Mouse (Mus musculus): Measurements from ENCODE around the gene Tgfbr3.
"Not testable (repeated sequence)": the region's sequence is repeated elsewhere in the genome, so short reads cannot be mapped to it uniquely, and the experiment has no call there.

Gene Tgfbr3

DNA sequence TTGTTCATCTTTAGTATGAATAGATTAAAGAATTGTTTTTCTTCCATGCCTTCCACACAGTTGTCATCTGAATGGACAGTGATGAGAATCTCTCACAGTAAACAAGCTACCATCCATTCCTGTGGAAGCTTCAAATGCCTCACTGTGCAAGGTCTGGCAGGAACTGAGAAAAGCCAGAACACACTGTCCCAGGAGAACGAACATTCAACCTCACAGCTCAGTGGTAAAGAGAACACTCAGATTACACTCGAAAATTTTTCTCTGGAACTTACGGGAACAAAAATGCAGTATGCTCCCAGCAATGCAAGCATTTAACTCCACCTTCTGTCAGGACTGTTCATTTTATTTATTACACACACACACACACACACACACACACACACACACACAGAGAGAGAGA, 13.2 kb downstream of the Tgfbr3 start:
- no peak for DNase-seq

DNA sequence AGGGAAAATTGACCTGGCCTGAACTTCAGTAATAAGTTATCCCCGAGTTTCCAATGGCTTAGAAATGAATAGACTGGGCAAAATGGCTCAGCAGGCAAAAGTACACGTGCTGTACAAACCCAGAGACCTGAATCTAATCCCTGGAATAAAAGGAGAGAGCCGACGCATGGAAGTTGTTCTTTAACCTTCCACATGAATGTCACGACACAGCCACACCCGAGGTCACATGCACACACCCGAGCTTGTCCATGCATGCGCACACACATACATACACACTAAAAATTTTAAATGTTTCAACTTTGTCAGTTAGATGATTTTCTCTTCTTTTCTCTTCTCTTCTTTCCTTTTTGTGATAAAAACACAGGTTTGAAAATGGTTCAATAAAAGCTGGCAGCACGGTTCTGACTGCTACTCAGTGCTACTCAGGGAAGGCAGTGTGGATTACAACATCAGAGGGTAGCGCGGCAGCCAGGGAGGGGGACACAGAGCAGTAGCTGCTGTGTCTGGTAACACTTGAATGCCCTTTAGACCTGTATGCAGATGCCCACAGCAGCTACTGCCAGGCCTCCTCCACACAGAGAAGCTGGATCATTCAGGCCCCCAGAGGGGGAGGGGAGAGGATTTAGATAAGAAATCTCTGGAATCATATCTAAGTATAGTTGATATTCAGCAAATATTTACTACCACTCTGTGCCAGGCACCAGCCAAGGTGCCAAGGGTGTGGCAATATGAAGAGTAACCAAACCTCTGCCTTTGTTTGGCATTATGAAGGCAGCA, 17.0 kb downstream of the Tgfbr3 start:
- DNase-seq, result no peak

DNA sequence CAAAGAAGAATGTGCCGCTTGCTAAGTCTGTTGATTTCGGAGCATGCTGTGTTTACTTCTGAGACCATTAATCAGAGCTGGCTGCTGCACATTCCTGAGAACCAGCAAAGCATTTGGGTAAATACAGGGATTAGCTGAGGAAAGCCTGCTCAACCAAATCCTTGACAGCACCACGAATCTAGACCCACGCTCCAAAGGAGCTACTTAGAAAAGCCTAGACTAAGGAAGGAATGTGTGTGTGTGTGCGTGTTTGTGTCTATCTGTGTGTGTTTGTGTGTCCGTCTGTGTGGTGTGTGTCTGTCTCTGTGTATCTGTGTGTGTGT, 20.5 kb downstream of the Tgfbr3 start:
- DNase-seq, result no peak

DNA sequence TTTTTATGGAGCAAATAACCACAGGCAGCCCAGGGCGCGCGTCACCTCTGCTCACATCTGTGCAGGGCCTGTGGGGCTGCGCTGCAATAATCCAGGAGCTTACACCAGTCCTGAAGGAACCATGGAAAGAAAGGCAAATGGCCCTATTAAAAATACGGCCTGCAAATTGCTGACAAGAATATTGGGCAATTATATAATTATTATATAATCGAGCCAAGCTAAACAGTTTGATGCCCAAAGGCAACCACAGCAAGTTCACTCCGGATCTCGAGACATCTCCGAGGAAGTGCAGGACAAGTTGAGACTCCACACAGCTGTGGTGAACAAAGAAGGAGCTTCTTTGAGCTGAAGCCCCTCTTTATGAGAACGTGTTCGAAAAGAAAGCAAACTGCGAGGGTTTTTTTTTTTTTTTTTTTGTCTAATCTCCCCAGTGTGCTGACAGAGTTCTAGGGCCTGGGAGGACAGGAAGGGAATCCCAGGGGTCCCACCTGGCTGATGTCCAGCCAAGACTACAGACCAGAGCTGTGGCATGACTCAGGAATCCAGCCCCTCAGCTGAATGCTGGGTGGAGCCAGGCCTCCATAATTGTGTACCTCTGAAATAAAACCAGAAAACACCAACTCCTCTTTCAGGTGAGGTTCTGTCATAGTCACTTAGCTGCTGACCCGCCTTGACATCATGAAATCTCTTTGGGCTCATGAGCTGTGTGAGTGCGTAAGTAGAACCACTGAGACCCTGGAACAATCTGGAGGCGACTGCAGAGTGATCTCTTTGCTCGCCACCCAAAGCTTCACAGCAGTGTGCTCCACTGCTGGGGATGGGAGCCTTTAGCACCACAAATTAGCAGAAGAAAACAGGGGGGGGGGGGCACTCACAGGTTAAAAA, 21.1 kb downstream of the Tgfbr3 start:
- no peak for DNase-seq

DNA sequence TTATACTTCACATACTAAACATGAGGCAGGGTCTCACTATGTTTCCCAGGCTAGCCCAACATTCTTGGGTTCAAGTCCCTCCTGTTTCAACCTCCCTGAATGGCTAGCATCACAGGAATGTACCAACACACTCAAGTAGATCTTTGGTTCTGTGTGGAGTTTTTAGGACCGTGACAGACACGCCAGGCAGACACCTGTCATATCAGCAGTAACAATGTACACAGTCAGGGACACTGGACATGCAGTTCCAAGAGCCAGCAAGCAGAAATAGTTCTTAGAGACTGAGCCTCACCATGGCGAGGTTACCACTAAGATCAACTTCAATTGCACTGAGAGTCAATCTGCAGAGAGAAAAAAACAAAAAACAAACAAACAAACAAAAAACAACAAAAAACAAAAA, 22.9 kb downstream of the Tgfbr3 start:
- no peak for DNase-seq

DNA sequence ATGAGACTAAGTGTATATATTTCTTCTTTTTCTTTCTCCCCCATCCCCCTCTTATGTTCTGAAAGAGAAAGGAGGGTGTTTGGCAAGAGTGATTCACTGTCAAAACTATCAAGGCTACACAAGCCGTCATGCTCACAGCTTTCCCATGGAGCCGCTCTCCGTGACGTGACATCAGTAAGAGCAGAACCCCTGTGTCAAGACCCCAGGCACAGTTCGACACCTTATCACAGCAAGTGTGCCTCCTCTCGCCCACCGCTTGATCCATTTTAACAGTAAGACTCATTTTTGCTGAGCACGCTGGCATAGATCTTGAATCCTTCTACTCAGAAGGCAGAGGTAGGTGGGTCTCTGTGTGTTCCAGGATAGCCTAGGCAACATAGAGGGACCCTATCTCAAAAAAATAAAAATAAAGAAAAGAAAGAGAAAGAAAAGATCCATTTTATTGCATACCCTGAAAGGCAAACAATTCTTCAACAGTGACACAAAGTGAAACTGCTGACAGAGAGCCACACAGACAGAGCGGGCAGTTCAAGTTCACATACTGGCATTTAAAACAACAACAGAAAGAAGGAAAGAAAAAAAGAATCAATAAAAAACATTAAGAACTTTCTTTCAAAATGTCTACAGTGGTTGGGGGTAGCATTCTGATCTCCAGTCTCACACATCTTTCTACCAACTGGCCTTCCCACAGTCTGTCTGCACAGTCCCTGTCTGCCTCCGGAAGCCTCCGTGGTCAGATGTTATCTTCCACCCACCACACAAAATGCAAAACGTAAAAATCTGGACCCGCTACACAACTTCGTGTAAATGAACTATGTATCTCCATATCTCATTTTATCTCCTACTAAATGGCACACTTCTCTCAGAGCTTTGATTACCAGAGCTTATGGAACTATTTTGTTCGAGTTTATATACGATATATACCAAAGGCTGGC, 24.7 kb downstream of the Tgfbr3 start:
- DNase-seq, result no peak

DNA sequence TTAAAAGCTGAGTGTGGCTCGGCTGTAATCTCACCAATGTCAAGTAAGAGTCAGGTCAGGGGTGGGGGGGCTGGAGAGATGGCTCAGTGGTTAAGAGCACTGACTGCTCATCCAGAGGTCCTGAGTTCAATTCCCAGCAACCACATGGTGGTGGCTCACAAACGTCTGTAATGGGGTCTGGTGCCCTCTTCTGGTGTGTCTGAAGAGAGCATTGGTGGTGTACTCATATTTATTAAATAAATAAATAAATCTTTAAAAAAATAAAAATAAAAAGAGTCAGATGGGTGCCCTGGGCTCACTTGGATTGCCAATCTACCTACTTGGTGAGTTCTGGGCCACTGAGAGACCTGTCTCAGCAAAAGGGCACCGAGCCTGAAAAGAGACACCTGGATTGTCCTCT, 25.6 kb downstream of the Tgfbr3 start:
- DNase-seq, result no peak

DNA sequence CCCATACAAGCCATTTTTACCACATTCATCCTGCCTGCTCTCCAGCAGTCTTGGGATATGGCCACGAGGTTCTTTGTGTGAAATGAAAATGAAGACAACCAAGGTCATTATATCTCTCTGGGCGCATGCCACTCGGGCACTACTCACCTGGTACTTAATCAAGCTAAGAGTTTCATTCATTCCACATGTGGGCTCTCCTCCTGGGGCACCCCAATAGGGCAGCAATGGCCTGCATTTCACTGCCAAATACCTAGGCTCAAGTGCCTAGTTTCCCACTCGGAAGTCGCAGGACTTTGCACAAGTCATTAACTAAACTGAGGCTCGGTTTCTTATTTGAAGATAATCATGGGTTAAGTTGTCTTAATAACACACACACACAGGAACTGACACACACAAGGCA, 27.5 kb downstream of the Tgfbr3 start:
- DNase-seq, result no peak

DNA sequence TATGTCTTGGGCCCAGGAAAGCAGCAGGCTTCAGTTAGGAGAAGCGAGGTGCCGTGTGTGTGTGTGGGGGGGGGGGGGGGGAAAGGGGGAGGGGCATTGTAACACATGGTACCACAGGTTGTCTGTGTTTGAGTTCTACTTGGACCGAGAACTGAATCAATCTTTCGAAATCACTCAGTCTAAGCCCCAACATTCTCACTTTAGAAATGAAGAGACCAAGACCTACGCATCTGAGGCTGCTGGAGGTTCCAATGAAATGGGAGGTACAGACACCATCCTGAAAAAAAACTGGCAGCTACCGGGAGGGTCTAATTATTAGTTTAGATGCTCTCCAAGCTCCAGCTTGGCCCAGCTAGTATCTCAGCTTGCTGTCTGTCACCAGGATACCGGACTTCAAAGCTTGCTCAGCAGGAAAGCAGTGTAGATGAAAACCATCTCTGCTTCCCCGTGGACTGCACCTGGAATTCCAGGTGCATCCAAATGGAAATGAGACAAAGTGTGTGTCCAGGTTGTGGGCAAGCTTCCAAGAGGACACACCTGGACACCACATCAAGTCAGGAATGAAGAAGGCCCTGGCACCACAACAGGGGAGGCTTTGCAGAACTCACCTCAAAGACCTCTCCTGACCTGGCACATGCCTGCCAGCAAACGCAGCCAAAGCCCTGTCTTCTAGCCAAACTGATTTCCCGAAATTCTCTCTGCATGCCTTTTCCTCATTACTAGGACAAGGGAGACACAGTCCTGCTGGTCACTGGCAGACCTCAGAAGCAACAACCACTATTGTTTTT, 28.5 kb downstream of the Tgfbr3 start:
- DNase-seq, result no peak

DNA sequence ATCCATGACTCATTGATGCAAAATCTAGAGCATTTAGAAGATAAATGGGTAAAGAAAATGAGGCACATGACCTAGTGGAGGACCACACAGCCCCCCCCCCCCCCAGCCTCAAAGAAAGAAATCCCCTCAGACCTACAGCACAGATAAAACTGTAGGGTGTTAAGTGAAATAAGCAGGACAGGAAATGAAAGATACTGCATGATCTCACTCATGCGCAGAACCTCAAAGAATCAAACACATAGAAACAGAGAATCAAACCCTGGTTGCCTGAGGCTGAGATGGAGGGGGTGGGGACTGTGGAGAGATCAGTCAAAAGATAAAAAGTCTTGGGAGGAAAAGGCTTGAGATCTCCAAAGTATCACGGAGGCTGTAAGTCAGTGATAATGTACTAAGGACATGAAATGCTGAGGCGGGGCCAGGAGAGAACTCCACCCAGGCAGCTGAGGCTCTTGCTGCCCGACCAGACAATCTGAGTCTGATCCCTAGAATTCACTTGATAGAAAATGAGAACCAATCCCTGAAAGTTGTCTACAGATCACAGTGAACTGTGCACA, 29.9 kb downstream of the Tgfbr3 start:
- no peak for DNase-seq

DNA sequence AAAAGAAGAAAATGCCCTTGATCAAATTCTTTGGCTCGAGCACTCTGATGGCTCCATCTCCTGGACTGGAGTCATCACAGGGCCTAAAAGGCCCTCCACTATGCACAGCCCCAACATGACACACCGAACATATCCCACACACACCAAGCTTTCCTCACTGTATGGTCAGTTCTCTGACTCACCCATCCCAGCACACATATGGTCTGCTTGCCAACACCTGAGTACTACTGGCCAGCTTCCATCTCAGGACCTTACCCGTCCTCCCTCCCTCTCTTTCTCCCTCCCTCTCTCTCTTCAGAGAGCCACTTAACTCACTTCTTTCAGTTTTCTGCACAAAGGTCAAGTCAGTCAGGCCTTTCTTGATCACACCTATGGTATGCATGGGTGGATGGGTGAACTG, 36.0 kb downstream of the Tgfbr3 start:
- DNase-seq, result no peak

DNA sequence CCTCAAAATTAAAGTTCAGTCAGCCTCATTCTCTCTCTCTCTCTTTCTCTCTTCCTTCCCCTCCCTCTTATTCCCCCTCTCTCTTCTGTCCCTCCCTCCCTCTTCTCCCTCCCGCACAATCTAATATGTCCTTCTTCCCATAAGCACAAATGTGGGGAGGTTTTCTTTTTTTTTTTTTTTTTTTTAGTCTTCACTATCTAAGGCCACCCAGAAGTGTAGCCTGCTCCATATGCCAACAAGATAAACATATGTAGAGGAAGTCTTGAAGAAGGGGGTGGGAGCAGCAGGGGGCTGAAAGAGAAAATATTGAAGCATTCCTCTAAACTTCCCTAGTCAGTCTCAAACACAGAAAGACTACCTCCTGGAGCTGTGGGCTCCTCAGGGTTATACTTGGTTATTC, 37.0 kb downstream of the Tgfbr3 start:
- no peak for DNase-seq

DNA sequence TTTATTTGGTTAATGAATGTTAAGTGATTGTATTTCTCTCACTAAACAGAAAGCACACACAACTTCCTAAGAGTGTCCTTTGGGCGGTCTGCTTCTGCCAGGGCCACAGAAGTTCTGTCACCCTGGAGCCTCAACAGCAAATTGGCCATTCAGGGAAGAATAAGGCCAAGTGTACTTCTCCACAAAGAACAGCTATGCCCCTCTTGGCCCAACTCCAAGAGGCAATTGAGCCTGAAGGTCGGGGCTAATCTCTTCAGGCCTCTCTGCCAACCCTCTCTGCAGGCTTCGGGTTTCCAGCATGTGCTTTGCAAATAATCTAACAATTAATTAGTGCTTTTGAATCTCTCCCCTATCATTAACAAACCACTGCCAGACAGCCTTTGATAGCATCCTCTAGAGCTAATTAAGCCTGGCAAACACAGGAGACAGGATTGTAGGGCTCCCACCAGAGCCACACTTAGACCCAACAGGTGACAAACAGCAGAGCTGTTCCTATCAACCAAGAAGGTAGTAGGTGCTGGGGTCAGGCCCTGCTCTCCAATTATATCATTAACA, 37.6 kb downstream of the Tgfbr3 start:
- peak; percentile 54 for DNase-seq

DNA sequence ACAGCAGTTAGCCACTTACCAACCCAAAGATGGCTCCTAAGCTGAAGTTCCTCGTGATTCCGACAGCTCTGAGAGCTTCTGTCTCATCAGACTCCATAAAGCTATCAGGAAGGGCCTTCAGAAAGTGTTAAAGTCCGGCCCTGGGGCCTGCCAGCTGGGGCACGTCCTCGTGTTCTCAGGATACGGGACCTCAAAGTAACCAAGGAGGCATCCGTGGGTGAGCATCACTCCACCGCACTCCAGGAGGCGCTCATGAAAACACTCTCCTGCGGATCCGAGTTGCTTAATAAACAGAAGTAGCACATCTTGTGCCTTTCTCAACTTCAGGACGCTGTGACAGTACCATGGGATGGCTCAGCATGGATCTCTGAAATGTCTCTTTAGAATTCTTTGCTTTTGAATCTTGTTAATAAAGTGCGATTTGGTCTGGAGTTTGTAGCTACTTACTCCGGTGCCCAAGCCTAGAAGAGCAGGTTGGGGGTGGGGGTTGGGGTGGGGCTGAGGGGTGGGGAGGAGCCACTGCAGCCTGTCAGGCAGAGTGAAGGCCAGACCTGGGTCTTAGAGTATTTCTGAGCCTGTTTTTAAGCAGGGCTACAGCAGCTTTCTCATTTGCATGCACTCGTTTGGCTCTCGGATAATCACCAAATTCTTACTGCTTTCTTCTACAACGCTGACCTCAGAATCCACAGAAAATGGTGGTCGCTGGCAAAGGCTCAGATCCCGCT, 38.7 kb downstream of the Tgfbr3 start:
- DNase-seq, result no peak

DNA sequence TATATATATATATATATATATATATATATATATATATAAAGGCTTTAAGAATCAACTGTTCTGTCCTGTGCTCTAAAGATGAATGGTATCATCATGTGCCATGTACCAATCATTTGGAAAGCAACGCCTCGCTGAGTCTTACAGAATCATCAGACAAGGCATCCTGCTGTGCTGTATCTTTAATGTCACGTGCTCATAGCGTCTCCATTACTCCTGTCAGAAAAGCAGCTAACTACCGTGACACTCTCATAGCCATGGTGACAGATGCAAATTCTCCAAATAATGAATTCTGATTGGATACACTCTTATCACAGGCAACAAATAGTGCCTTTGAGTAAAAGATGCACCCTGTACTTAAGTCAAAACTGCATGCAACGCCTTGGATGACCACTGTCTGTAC, 40.7 kb downstream of the Tgfbr3 start:
- DNase-seq, result no peak

DNA sequence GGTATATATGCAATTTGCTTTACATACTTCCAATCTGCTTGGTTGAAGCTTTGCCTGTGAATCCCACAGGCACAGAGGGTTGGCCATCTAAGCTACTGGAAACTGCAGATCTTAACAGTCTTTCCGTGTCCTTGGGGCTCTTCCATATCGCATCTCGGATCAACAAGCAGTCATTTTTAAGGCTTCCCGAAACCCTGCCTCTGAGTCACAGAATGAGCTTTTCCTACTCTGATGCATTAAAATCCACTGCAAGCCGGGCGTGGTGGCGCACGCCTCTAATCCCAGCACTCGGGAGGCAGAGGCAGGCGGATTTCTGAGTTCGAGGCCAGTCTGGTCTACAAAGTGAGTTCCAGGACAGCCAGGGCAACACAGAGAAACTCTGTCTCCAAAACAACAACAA, 41.1 kb downstream of the Tgfbr3 start:
- DNase-seq, result not testable (repeated sequence)

DNA sequence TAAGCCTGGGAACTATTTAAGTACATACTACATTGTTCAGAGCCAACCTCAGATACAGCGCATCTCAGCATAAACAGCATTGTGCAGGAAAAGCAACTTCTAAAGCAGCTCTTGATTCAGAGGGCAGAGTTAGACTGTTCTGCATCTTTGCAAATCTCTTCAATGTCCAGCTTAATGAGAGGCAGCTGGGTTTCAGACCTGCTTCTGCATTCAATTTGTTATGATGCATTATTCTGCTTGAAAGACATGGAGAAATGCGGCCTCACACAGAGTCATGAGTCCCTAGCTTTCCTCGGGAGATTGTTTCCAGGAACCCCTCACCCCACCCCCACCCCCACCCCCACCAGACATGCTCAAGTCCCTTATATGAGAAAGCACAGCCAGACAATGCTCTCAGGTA, 41.6 kb downstream of the Tgfbr3 start:
- DNase-seq, result no peak

DNA sequence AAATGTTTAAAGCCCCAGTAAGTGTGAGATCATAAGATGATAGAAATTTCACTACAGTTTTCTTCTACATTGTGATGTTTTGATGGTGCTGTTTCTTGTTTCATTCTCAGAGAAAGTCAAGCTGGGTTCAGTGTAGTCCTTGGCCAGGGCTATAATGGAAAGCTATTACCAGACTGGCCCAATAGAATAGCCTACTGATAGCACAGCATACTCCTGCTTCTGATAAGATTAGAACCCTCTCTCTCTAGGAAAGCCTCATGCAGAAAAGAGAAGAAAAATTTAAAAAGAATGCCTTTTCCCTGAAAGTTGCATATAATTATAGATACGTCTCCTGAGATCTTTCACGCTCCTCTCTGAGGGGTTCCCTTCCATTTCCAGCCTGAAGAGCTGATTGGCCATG, 46.0 kb downstream of the Tgfbr3 start:
- no peak for DNase-seq

DNA sequence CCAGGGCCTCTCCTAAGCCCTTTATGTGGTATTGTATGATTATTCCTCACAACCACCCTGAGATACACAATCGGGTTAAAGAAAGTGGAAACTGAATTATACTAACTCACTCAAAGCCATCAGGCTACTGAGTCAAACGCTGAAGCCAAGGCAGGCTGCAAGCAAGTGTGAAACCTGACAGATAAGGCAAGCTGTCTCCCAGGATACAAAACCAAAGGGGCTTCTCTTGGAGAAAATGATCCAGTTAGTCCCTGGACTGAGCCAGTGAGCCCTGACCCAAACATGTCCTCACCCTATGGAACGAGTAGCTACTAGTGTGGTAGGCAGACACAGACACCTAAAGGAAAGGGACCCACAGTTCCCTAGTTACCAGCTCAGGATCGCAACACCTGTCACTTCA, 46.4 kb downstream of the Tgfbr3 start:
- DNase-seq, result no peak

DNA sequence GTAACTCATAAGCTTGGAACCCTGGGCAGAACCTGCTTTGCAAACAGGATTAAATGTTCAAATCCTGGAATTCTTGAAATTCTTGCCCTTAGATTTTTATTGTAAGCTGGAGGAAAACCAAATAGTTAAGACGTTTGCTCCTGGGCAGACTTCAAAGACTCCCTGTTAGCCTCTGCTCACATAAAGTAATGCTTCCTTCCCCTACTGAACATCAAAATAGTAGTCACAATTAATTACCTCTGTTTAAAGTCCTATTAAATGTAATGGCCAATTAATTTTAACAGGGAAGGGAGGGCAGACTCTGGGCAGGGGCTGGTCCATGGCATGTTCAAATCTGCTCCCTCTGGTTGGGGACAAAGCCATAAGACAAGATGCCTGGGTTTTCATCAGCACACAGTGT, 49.2 kb downstream of the Tgfbr3 start:
- DNase-seq, result no peak

DNA sequence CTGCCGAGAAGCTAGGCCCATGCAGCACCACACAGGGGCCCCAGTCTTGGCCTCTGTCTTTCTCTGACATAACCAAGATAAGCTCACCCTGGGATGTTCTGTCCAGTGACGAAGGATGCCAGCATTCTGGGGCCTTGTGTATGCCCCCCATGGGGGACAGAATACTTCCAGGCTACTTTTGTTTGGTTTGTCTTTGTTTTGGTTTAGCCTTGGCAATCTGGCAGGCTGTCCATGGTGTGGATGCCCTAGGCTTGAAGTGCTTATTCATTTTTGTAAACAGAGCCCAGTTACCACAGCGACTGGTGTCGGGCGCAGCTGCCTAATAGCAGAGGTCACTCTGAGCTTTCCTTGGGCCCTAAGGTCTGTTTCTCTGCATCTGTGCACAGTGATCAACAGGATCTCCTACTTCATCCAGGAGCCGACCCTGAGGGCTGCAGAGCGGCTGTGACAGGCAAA, 51.4 kb downstream of the Tgfbr3 start:
- DNase-seq, result peak; percentile 48

Data from lung, postnatal 14 days (tissue).